Mouse (Mus musculus) inflammation-experienced regulatory T-cells, adult 6 months (primary cell): Measurements from ENCODE around the gene Olfr629. TPM values are rescaled to one million over a fixed set of nuclear protein-coding genes. Genes with fewer than 3 reads are reported as not detected.
"Not testable (repeated sequence)": the region's sequence is repeated elsewhere in the genome, so short reads cannot be mapped to it uniquely, and the experiment has no call there.

Source experiments
- ATAC-seq: one replicate; pipeline ENCODE4 v1.8.0; 2017
- polyA plus RNA-seq, 3 experiments: library from polyadenylated mRNA; unstranded; fragments of 100-300 nt; shearing (Covaris generic); gene quantifications; one replicate each; pipeline ENCODE4 v1.2.1; 2017

Olfr629 gene
- not detected for polyA plus RNA-seq

- ATAC-seq: no peak
These were observed at the start of gene Olfr629 for GRCm38 (mm10) chr7:103744843-103745242. Gene Olfr629 (minus strand): TSS chr7:103744943.

- ATAC-seq: no peak
These were observed 48.1 kb upstream of the Olfr629 start for GRCm38 (mm10) chr7:103792669-103793388.

GRCm38 (mm10) chr7:103791721-103792120 is 47.0 kb upstream of the Olfr629 start, which contains the start of gene Olfr67:
Gene Olfr67 (minus strand): TSS chr7:103791821.
- ATAC-seq: no peak

GRCm38 (mm10) chr7:103779598-103779997 is 34.9 kb upstream of the Olfr629 start, which contains the start of gene Olfr68:
Gene Olfr68 (minus strand): TSS chr7:103779698.
- ATAC-seq: no peak

GRCm38 (mm10) chr7:103777652-103778051 is 32.9 kb upstream of the Olfr629 start:
- not testable (repeated sequence) for ATAC-seq

- ATAC-seq: no peak
These were observed 26.8 kb upstream of the Olfr629 start, which contains the start of gene Olfr69 for GRCm38 (mm10) chr7:103771494-103771893. Gene Olfr69 (minus strand): TSS chr7:103771594.

- ATAC-seq: not testable (repeated sequence)
These were observed 22.9 kb upstream of the Olfr629 start for GRCm38 (mm10) chr7:103767687-103768086.

GRCm38 (mm10) chr7:103762212-103762611 is 17.5 kb upstream of the Olfr629 start:
- ATAC-seq: not testable (repeated sequence)

GRCm38 (mm10) chr7:103757233-103757632 is 12.5 kb upstream of the Olfr629 start, which contains the start of gene Olfr630:
Gene Olfr630 (minus strand): TSS chr7:103757333.
- ATAC-seq: no peak

GRCm38 (mm10) chr7:103730074-103730473 is 14.7 kb downstream of the Olfr629 start, which contains the start of gene Olfr628:
Gene Olfr628 (plus strand): TSS chr7:103730374.
- ATAC-seq: no peak

- not testable (repeated sequence) for ATAC-seq
These were observed 28.3 kb downstream of the Olfr629 start for GRCm38 (mm10) chr7:103716398-103716797.

GRCm38 (mm10) chr7:103714371-103714770 is 30.4 kb downstream of the Olfr629 start, which contains the start of gene Olfr243:
Gene Olfr243 (plus strand): TSS chr7:103714671.
- ATAC-seq: no peak

- no peak for ATAC-seq
These were observed 32.7 kb downstream of the Olfr629 start for GRCm38 (mm10) chr7:103712024-103712423.

GRCm38 (mm10) chr7:103699469-103699868 is 45.3 kb downstream of the Olfr629 start:
- ATAC-seq: no peak

Other genes starting within 250 kb of the Olfr629 start
- not detected for gene Olfr609, start 246.9 kb downstream of the Olfr629 start, polyA plus RNA-seq
- not detected for gene Olfr610, start 232.8 kb downstream of the Olfr629 start, polyA plus RNA-seq
- not detected for gene Olfr611, start 224.1 kb downstream of the Olfr629 start, polyA plus RNA-seq
- gene Olfr612, start 202.2 kb downstream of the Olfr629 start, polyA plus RNA-seq: not detected
- gene Olfr613, start 196.9 kb downstream of the Olfr629 start, polyA plus RNA-seq: not detected
- gene Olfr615, start 188.9 kb downstream of the Olfr629 start, polyA plus RNA-seq: not detected
- gene Olfr616, start 175.8 kb downstream of the Olfr629 start, polyA plus RNA-seq: not detected
- not detected for gene Olfr617, start 171.9 kb downstream of the Olfr629 start, polyA plus RNA-seq
- not detected for gene Olfr618, start 154.8 kb downstream of the Olfr629 start, polyA plus RNA-seq
- gene Olfr619, start 144.4 kb downstream of the Olfr629 start, polyA plus RNA-seq: not detected
- under 1 TPM in 2 of 3 experiments, not detected in 1; 0.18 to 0.95 TPM for gene Olfr620, start 132.4 kb downstream of the Olfr629 start, polyA plus RNA-seq
- not detected for gene Olfr622, start 102.2 kb downstream of the Olfr629 start, polyA plus RNA-seq
- gene Olfr623, start 81.2 kb downstream of the Olfr629 start, polyA plus RNA-seq: not detected
- gene Olfr624, start 73.8 kb downstream of the Olfr629 start, polyA plus RNA-seq: not detected
- gene Olfr625-ps1, start 62.2 kb downstream of the Olfr629 start, polyA plus RNA-seq: not detected
- gene Olfr243, start 30.3 kb downstream of the Olfr629 start, polyA plus RNA-seq: not detected
- gene Olfr628, start 14.6 kb downstream of the Olfr629 start, polyA plus RNA-seq: not detected
- gene Olfr630, start 12.4 kb upstream of the Olfr629 start, polyA plus RNA-seq: not detected
- gene Olfr69, start 26.7 kb upstream of the Olfr629 start, polyA plus RNA-seq: under 1 TPM in 1 of 3 experiments, not detected in 2; 0.12 TPM
- gene Olfr68, start 34.8 kb upstream of the Olfr629 start, polyA plus RNA-seq: not detected
- gene Olfr67, start 46.9 kb upstream of the Olfr629 start, polyA plus RNA-seq: not detected
- 1 to 10 TPM; 2.9 to 8.6 (median 3.0) TPM for gene Hbb-bt, start 69.1 kb upstream of the Olfr629 start, polyA plus RNA-seq
- gene Hbb-bs, start 83.2 kb upstream of the Olfr629 start, polyA plus RNA-seq: 10 to 100 TPM in 2 of 3 experiments, 1 to 10 TPM in 1; 9.8 to 22.5 (median 18.1) TPM
- not detected for gene Hbb-bh2, start 95.6 kb upstream of the Olfr629 start, polyA plus RNA-seq
- gene Hbb-bh1, start 98.2 kb upstream of the Olfr629 start, polyA plus RNA-seq: not detected
- gene Hbb-y, start 108.3 kb upstream of the Olfr629 start, polyA plus RNA-seq: not detected
- not detected for gene Olfr66, start 141.3 kb upstream of the Olfr629 start, polyA plus RNA-seq
- not detected for gene Olfr64, start 149.5 kb upstream of the Olfr629 start, polyA plus RNA-seq
- gene Olfr65, start 158.5 kb upstream of the Olfr629 start, polyA plus RNA-seq: not detected
- gene Olfr631, start 183.9 kb upstream of the Olfr629 start, polyA plus RNA-seq: not detected
- not detected for gene Olfr632, start 189.4 kb upstream of the Olfr629 start, polyA plus RNA-seq
- gene Olfr633, start 199.5 kb upstream of the Olfr629 start, polyA plus RNA-seq: not detected
- under 1 TPM in 1 of 3 experiments, not detected in 2; 0.07 TPM for gene Olfr635, start 226.2 kb upstream of the Olfr629 start, polyA plus RNA-seq